Mouse (Mus musculus) thymus, postnatal 0 days (tissue): ENCODE data around the gene Ampd2. TPM values are rescaled to one million over a fixed set of nuclear protein-coding genes. Genes with fewer than 3 reads are reported as not detected.
A peak's percentile ranks its signal among the peaks of the same experiment; 100 is the strongest.

Experiments
- DNase-seq: peaks from one replicate; pipeline ENCODE4 v3.0.0-alpha.2; 2015; ENCODE audit warnings: low spot score
- polyA plus RNA-seq: library from polyadenylated mRNA; unstranded; fragments of >200 nt; fragmentation: Nextera tagmentation; extraction: Ambion mirVana; gene quantifications from 2 replicates; pipeline ENCODE4 v1.2.1, GENCODE M21; 2015

Gene Ampd2
- polyA plus RNA-seq, 1 experiment from 2014 or later: 31.4 TPM

DNA sequence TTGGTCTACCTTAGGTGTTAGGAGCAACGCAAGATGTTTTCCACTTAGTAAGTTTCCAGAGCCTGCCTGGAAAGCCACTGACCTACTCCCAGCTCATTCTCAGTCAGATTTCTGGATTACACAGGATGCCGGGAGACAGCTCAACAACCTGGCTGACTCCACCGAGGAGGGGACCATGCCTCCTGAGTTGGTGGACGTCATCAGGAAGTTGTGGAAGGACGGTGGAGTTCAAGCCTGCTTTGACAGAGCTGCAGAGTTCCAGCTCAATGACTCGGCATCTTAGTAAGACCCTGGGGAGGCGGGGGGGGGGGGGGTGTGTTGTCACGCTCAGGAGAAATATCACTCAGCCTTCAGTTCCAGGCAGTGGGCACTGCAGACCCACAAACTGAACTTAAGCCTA, 9.8 kb upstream of the Ampd2 start:
- no peak for DNase-seq

DNA sequence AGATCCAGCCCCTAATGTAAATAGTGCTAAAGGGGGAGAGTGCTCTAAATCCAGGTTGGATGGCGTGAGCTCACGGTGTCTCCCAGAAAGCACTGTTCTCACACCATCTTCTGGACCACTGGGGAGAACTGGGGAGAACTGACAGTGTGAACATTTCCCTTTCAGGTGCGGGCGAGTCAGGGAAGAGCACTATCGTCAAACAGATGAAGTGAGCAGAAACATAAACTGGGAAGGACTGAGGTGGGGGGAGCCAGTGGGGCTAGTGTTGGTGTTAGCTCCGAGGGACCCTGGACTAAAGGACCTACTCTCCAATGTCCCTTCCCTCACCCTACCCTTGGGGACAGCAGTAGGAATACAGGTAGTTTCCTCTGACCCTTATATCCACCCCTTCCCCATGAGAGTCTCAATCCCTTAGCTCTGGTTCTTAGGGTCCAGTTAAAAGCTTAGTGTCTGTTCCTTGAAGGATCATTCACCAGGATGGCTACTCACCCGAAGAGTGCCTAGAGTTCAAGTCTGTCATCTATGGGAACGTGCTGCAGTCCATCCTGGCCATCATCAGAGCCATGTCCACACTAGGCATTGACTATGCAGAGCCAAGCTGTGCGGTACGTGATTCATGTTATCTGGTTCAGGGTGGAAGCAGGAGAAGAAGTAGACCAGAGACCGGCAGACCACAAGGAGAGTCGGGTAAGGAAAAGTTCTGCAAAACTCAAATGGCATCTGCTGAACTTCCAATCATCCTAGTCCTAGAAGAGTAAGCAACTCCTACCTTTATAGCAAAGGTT, 8.7 kb upstream of the Ampd2 start:
- DNase-seq: no peak

DNA sequence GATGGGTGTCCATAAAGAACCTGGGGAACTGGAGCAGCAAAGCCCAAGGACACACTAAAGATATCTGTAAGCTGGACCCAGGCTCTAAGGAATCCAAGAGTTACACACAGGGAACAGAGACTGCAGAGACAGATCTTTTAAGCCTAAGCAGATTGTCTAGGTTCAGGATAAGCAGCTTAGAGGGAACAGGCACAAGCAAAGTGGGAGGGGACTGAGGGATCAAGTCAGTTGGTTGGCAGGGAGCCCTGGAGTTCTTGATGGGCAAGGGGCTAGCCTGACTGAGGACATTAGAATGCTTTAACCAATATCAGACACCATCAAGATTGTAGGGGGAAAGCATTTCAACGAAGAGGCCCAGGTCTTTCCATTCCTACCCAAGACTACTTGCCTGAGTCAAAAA, 7.7 kb upstream of the Ampd2 start:
- no peak for DNase-seq

DNA sequence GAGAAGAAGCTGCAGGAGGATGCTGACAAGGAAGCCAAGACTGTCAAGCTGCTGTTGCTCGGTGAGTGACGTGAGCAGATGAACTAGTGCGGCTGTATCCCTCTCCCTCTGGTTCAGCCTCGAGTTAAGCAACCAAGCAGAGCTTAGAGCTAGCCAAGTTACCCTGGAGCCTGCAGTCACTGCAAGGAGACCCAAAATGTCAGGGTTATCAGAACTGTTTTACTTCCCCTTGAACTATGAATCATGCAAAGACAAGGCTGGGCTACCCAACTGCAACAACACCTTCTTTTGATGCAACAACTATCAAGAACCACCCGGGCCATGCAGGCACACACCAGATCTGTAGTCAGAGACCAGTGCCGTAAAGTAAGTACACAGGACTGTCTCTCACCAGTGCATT, 6.9 kb upstream of the Ampd2 start:
- DNase-seq: no peak

DNA sequence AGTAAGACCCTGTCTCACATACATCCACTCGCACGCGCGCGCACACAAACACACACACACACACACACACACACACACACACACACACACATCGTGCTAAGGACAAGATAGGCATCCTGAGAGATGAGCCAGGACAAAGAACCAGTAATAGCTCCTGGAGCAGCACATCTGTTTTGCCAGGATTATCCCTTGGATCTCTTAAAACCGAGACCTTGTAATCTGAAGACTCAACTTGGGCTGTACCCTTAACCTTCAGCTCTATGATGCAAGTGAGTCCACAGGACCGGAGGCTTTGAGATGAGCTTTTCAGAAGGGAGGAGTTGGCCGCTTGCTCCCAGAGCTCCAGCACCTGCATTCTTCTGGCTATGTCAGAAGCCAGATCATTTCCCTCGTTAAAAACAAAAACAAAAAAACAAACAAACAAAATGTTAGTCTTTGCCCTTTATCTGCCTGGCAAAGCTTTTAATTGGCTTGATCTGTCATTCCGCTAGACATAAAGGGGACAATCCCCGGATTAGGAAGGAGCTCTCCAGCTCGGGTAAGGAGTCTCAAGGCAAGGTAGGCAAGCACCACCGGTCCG, 6.2 kb upstream of the Ampd2 start, which contains the start of gene Gnat2:
Gene Gnat2, plus strand, starts transcription at position 254 of the 580 bp plus-strand sequence.
- DNase-seq: no peak

DNA sequence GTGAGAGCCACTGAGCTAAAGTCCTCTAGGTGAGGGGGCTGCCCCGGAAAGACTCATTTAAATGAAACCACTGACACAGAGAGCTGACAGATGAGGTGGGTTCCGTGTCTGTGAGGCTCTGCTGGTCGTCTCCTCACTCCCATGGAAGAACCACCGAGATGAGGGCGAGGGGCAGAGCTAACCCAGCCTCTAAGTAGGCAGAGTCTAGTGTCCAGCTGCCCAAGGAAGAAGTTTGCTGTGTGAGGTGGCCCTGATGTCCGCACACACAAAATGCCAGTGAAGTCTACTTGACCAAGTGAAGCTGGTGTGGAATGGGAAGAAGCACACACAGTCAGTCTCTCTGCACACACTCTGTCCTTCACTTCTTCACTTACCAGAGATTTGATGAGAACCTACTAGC, 5.6 kb upstream of the Ampd2 start:
- DNase-seq: no peak

DNA sequence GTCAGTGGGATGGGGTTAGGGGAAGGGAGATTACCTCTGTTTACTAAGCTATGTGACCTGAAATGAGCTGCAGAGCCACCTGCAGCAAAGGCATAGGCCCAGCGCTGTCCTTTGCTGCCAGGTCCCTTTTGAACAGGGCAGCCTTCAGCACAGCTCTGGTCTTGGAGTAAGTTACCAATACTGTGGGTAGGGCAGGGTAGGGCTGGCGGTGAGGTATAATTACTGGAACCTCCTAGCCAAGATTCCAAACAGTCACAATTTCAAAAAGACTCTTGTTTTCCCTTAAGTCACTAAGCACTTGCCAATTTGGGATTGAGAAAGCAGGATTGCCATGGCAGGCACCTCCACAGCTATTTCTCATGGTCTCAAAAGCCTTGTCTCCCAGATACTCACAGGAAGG, 4.1 kb upstream of the Ampd2 start:
- no peak for DNase-seq

DNA sequence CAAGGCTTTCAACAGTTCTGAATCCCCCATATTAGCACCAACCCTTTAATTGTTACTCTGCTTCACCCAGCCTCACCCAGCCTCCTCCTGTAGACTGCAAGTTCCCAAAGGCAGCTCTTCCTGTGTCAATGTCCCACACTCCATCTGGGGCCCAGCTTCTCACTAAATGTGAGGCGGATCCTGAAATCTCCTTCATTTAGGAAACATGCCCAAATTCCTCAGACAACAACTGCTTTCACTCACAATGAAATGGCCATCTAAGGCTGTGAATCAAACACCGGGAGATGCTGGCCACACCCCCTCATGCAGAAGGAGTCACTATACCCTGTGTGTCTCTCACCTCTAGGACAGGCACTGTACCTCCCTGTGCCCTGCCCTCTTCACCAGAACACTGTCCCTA, 3.5 kb upstream of the Ampd2 start:
- DNase-seq: no peak

DNA sequence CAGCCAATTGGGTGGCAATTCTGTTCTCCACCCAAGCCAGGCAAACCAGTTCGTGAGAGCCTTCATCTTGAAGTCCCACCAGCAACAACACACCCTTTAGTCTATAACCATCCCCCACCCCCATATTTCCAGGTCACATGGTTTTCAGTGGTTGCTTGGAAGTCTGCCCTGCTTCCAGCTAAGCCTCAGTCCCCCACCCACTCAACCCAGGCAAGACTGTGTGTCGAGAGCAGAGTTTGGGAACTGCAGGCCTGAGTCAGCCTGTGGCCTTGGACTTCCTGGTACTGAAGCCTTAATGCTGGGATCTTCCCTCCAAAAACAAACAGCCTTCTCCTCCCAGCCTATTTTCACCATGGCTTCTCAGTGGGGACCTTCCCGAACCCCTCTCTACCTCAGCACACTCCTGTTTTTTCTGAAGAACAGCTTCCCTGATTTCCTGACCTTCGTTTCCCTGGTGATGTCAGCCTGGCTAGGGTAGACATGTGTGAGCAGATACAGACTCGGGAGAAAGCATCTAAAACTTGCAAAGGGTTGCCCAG, 2.5 kb upstream of the Ampd2 start:
- DNase-seq: no peak

DNA sequence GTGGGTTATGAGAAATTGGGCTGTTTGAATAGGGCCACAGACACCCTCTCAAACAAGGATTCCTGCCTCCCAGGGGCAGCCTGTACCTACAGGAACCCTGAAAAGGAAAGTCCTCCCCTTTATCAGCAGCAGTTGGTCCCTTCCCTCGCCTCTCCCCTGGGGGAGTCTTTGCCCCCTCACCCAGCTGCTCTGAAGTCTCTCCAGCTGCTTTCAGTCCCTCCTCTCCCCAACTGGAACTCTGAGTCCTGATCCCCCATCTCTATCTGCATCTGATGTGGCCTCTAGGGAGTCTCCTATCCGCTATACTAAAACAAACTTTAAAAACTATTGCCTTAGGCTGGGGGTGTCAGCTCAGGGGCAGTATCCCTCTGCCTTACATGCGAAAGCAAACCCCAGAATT, 878 bp upstream of the Ampd2 start:
- no peak for DNase-seq

DNA sequence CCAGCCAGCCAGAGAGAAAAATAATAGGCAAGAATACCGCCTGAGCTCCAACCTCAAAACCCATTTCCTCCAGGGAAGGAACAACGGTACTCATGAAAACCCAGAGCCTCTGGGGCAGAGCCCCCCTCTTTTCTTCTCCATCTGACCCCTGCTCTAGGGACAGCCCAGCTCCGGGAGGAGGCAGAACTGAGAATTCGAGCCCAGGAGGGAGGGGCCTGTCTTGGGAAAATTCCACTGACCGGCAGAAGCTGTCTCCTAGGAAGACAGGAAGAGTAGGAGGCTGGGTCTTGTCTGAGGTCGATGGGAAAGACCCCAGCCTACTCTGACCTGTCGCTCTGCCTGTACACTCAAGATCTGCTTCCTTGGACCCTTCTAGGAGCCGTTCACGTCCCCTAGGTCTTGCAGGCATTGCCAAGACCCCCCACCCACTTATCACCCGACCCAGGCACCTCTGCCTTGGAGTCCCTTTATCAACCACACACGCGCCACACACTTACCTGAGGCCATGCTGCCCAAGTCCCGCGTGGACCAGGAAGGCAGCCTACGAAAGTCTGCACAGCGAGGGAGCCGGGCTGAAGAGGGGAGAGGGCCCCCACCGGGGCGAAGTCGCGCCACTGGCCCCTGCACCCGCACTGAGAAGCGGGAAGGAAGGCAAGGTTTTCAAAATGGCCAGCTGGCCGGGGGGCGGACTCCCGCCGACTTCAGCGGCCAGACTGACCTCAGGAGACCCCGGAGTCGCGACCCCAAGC, 556 bp downstream of the Ampd2 start:
- DNase-seq: peak; percentile 24

DNA sequence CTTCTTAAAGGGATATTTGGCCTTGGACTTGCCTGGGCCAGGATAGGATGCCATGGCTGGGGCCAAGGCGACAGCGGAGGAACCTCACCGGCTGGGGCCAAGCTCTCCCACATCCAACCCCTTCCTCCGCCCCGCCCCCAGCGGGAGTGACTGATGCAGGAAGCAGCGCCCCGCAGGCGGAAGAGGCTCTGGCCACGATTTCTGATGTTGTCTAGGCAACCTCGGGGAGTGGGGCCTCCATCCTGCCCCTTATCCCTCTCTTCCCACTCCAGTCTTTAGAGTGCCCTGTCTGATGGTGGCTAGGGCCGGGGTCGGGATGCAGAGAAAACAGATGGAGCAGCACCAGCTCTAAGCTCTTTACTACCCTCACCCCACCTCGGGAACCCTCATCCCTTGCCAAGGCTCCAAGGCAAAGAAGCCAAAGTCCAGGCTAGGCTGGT, 1.1 kb downstream of the Ampd2 start:
- peak; percentile 85 for DNase-seq

DNA sequence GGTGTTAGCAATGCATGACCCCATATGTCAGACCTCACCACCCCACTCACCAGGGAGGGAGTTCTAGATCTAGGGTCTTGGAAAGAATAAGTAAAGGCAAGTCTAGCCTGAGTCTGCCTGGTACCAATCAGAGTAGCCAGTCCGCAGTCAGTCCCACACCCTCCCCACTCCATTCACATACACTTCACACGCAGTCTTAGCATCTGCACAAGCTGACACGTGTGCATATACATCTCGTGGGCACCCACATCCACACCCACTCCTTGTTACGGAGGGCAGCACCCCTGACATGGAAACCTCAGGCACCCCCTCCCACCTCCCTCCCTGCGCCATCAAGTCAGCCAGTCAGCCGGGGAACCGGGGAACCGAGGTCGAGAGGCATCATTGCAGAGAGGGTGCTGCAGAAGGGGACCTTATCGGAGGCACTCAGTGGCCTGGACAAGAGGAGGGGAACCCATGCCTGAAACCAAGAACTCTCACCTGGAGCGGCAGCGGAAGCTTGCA, 1.6 kb downstream of the Ampd2 start:
- no peak for DNase-seq

DNA sequence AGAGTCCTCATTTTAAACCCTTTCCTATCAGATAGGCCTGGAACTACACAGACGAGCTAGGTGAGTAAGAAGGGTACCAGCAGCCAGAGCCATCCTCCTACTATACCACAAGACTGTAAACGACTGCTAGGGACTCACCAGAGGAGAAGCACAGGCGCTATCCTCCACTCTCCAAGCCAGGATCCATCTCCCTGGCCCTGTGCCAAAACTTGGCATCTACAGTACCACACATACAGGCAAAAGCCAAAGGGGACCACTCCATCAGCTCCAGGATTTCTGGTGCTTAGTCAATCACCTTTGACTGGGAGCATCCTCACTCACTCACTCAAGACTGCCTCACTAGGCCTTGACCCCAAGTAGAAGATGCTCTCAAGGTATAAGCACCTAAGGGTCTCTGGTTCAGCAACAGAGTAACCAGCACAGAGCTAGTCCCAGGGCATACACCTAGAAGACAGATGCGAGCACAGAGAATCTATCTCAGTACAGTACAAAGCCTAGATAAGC, 2.5 kb downstream of the Ampd2 start:
- no peak for DNase-seq

DNA sequence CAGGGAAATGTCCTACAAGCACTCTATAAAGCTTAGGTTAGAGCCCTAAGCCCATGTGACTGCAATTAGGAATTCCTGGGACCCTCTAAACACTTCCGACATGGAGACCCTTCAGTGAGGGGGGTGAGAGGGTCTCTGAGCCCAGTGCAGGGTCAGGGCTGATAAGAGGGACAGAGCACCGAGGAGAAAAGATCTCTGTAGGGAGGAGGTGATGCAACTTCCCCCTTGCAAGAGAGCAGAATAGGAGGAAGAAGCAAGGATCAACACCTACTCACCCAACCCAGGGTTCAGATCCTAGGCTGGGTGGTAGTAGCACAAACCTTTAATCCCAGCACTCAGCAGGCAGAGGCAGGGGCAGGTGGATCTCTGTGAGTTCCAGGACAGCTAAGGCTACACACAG, 3.3 kb downstream of the Ampd2 start:
- DNase-seq: no peak

DNA sequence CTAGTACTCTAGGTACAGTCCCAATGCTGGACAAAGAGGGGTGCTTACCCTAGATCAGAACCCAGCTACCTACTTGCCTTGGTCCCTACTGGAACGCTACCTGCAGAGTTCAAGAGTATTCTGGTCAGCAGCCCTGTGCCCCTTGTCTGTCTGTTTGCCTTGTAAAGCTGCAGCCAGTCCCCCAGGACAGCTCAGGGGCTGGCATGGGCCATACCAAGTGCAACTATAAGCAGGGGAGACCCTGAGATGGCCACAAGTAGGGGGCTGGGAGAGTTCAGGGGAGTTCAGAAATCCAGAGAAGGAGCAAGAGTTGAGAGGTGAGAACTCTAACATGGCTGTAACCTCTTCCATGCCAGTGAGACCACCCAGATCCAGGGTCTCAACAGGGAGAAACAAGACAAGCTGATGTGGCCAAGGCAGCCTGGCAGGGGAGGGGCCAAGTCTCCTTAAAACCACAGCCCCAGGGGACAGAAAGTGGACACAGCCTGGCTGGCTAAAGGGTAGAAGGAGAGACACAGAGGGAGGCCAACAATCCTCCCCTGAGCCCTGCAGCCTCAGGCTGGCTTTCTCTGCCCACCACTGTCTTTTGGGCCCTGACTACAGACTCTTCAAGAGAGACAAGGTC, 4.1 kb downstream of the Ampd2 start:
- no peak for DNase-seq

DNA sequence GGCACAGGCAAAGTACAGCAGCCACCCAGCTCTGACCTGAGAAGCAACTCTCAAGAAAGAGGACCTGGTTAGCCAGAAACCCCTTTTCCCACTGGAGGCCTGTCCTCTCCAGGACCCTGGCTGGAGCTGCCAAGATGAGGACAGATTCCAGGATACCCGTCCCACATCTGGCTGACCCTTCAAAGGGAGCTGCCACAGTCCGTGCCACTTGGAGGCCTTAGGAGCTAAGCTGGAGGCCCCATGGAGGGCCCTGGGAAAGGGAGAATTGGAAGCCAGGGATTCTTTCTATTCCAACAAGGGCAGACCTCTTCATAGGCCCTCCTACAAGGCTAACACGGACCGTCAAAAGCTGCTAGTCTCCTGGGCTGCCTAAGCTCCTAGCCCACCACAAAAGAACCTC, 4.8 kb downstream of the Ampd2 start:
- DNase-seq: no peak

DNA sequence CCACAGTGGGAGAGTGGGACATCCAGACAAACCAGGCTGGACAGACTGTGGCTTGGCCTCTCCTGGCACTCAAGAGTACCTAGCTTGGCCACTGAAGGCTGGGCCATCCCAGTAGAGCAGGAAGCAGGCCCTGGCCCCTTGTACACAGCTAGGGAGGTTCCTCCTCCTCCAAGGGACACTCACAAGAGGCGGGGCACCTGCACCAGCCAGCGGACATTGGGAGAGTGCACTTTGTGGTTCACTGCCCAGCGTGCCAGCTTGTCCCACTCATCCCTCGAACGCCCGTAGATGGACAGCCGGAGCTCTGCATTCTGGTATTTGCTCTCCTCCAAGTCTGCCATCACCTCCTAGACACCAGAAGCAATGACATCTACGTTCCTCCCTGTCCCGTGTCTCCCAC, 9.6 kb downstream of the Ampd2 start:
- DNase-seq: no peak

DNA sequence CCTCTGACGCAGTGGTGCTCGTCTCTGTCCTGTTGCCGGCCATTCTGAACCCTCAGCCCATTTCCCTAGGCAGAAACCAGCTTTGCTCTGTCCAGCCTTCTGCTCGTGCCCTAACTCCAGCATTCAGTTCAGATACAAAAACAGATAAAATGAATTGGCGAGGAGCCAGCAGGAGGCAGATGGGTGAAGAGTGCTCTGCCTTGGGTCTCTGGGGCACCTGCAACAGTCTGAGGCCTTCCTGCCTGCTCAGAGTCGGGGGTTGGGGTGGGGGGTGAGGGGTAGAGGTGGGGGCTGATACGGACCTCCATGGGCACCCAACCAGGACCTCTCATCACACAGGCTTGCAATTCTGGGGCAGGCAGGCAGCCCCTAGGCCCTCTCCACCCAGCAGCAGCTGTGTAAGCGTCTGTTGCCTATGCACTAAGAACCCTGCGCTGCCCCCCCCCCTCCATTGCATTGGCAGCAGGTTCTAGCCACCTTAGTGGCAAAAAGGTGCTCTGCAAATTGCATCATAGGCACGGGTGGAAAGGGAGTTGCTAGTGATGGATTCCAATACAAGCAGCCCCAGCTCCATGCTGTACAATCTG, 13.4 kb downstream of the Ampd2 start:
- DNase-seq: no peak

DNA sequence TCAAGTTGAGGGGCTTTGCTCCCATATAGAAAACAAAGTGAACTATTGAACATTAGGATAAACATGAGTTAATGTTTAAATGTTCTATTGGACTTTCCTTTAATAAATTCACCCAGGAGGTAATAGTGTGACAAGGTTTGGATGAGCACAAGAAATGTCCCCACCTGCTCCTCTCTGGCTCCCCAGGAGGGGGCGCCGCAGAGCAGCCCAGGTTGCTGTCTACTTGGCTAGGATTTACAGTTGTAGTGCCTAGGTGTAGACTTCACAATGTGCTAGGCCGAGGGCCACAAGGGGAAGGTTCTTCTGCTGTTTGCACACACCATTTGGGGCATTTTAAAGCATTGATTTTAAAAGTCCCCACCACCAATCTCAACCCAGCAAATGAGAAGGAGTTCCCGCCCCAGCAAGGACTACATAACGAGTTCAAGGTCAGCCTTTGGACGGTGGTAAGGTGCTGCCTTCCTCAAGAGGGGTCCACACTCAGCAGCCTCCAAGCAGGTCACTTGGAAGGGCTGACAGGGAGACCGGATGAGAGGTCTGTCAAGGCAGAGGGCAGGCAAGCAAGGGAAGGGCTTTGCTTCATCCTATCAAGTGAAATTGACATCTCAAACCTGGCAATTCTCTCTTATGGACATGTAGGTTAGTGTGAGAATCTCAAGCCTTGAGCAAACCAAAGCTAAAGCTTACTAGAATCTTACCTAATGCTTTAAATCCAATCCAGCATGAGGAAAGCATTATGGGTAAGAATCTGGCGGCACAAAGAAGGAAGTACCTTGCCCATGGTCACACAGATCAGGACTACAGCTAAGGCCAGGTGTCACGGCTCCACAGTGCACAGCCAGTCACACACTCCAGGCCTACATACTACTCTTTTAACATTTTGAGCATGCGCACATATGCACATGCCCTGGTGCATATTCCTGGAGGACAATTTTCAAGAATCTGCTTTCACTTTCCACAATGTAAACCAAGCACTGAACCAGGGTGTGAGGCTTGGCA, 15.9 kb downstream of the Ampd2 start:
- peak; percentile 74 for DNase-seq
